Mouse (Mus musculus): ENCODE measurements around the gene Ccdc12. TPM values are rescaled to one million over a fixed set of nuclear protein-coding genes. Genes with fewer than 3 reads are reported as not detected.

The Ccdc12 gene
- polyA plus RNA-seq, 1 experiment from 2014 or later = 97.6 TPM

DNA sequence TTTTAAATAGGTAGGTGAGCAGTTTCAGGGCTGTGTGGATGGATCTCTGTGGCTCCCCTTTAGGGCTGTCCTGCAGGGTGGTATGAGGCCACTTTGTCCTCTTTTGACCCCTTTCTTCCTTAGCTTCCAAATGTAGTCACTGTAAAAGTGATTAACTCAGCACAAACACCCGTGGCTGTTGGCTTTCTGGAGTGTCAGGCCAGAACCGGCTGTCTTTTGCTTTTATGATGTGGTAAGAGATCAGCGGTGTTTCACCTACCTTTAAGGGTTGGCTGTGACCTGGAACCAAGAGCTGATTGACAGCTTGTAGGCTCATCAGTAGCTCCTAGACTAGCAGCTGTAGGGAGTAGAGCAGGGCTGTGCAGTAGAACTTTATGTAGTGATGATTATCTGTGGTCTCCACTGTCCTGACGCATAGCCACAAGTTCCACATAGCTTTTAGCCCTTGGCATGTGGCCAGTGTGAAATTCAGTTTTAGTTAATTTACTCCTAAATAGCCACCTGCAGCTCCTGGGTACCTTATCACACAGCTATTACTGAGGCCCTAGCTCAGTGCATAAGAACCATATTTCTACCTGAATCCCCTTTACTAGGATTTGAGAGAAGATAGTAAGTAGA lies 11.0 kb downstream of the Ccdc12 start:
- H3K27ac ChIP-seq = no peak overlapping the region
- H3K4me3 ChIP-seq (replicated peaks; ENCODE audit: low read length) = no peak overlapping the region
- peaks cover 10% of the 10 kb centered on the region for H3K4me1 ChIP-seq (replicated peaks; ENCODE audit: control insufficient read depth, insufficient read depth, low read length)
- 88% methylated on average over 4 of the region's 4 CpGs for WGBS
- no peak overlapping the region for H3K4me2 ChIP-seq (replicated peaks)
- DNase-seq (ENCODE audit: low spot score) (no peak), ATAC-seq (ENCODE audit: low FRiP score) (no peak)
- no peaks in the 10 kb centered on the region for H3K27me3 ChIP-seq (ENCODE audit: control insufficient read depth, insufficient read depth, low read length)
- no peaks in the 10 kb centered on the region for H3K36me3 ChIP-seq (replicated peaks; ENCODE audit: control insufficient read depth, insufficient read depth)
- no peaks in the 10 kb centered on the region for H3K9me3 ChIP-seq (ENCODE audit: control insufficient read depth, low read length)
- H3K9ac ChIP-seq = no peak overlapping the region

DNA sequence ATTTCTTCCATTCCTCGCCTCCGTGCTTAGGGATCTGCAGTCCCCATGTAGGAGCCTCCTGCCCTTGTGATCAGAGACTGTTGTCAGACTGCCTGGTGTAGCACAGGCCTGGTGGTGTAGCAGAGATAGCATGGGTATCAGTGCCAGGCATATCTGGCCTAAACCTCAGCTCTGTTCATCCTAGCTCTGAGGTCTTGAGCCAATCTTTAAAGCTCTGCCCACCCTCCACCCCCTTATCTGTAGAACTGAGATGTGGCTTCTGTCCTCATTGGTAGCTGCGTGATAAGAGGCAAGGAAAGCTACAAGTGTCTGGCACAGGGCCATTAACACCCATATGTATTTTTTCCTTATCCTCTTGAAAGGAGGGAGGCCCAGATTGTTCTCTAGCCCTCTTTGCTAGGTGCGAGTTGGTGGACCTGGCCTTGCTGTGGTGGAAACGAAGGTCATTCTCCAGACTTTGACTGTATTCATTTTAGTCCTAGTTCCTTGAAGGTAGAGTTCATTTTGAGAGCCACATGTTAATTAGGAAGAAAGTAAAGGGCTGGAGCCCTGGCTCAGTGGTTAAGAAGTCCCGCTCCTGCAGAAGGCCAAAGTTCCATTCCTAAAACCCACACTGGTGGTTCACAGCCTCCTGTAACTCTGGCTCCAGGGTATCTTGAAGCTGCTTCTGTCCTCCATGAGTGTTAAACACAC lies 12.4 kb downstream of the Ccdc12 start:
- WGBS = 93% methylated on average over 6 of the region's 6 CpGs
- ATAC-seq (ENCODE audit: low FRiP score) = no peak

GRCm38 (mm10) chr9:110669785-110670184 lies 13.5 kb downstream of the Ccdc12 start:
- no peaks in the 10 kb centered on the region for H3K36me3 ChIP-seq (replicated peaks; ENCODE audit: control insufficient read depth, insufficient read depth)
- H3K9ac ChIP-seq = no peak overlapping the region
- 92% methylated on average over 5 of the region's 5 CpGs for WGBS
- no peaks in the 10 kb centered on the region for H3K27me3 ChIP-seq (ENCODE audit: control insufficient read depth, insufficient read depth, low read length)
- H3K4me3 ChIP-seq (replicated peaks; ENCODE audit: low read length) = no peak overlapping the region
- H3K9me3 ChIP-seq (ENCODE audit: control insufficient read depth, low read length) = no peaks in the 10 kb centered on the region
- DNase-seq (ENCODE audit: low spot score) = no peak
- no peak overlapping the region for H3K27ac ChIP-seq
- H3K4me2 ChIP-seq (replicated peaks) = no peak overlapping the region
- ATAC-seq (ENCODE audit: low FRiP score) = no peak
- peaks cover 10% of the 10 kb centered on the region for H3K4me1 ChIP-seq (replicated peaks; ENCODE audit: control insufficient read depth, insufficient read depth, low read length)

More for the DNA sequence above, 12.4 kb downstream of the Ccdc12 start:
- no peak for DNase-seq (ENCODE audit: low spot score)
- H3K27ac ChIP-seq = no peak overlapping the region
- no peak overlapping the region for H3K4me2 ChIP-seq (replicated peaks)
- H3K9ac ChIP-seq = no peak overlapping the region
- no peaks in the 10 kb centered on the region for H3K9me3 ChIP-seq (ENCODE audit: control insufficient read depth, low read length)
- no peaks in the 10 kb centered on the region for H3K27me3 ChIP-seq (ENCODE audit: control insufficient read depth, insufficient read depth, low read length)
- H3K36me3 ChIP-seq (replicated peaks; ENCODE audit: control insufficient read depth, insufficient read depth) = no peaks in the 10 kb centered on the region
- peaks cover 10% of the 10 kb centered on the region for H3K4me1 ChIP-seq (replicated peaks; ENCODE audit: control insufficient read depth, insufficient read depth, low read length)
- no peak overlapping the region for H3K4me3 ChIP-seq (replicated peaks; ENCODE audit: low read length)

GRCm38 (mm10) chr9:110672462-110673106 lies 16.3 kb downstream of the Ccdc12 start:
- 59% methylated on average over 7 of the region's 7 CpGs for WGBS
- H3K36me3 ChIP-seq (replicated peaks; ENCODE audit: control insufficient read depth, insufficient read depth) = no peaks in the 10 kb centered on the region
- H3K27ac ChIP-seq = no peak overlapping the region
- ATAC-seq (ENCODE audit: low FRiP score) (peak; percentile 24; the same call in 1 of the 2 replicates), DNase-seq (ENCODE audit: low spot score) (no peak)
- H3K9ac ChIP-seq = no peak overlapping the region
- H3K4me2 ChIP-seq (replicated peaks) = no peak overlapping the region
- no peaks in the 10 kb centered on the region for H3K4me1 ChIP-seq (replicated peaks; ENCODE audit: control insufficient read depth, insufficient read depth, low read length)
- H3K9me3 ChIP-seq (ENCODE audit: control insufficient read depth, low read length) = no peaks in the 10 kb centered on the region
- no peak overlapping the region for H3K4me3 ChIP-seq (replicated peaks; ENCODE audit: low read length)
- no peaks in the 10 kb centered on the region for H3K27me3 ChIP-seq (ENCODE audit: control insufficient read depth, insufficient read depth, low read length)

GRCm38 (mm10) chr9:110673107-110673752 lies 16.9 kb downstream of the Ccdc12 start:
- no peak overlapping the region for H3K9ac ChIP-seq
- WGBS = 54% methylated on average over 10 of the region's 10 CpGs
- H3K4me1 ChIP-seq (replicated peaks; ENCODE audit: control insufficient read depth, insufficient read depth, low read length) = no peaks in the 10 kb centered on the region
- DNase-seq (ENCODE audit: low spot score) (no peak), ATAC-seq (ENCODE audit: low FRiP score) (no peak)
- H3K27ac ChIP-seq = peak overlapping the region; percentile 11; the same call in 1 of the 2 replicates
- no peaks in the 10 kb centered on the region for H3K9me3 ChIP-seq (ENCODE audit: control insufficient read depth, low read length)
- H3K27me3 ChIP-seq (ENCODE audit: control insufficient read depth, insufficient read depth, low read length) = no peaks in the 10 kb centered on the region
- H3K4me3 ChIP-seq (replicated peaks; ENCODE audit: low read length) = no peak overlapping the region
- no peak overlapping the region for H3K4me2 ChIP-seq (replicated peaks)
- H3K36me3 ChIP-seq (replicated peaks; ENCODE audit: control insufficient read depth, insufficient read depth) = no peaks in the 10 kb centered on the region

DNA sequence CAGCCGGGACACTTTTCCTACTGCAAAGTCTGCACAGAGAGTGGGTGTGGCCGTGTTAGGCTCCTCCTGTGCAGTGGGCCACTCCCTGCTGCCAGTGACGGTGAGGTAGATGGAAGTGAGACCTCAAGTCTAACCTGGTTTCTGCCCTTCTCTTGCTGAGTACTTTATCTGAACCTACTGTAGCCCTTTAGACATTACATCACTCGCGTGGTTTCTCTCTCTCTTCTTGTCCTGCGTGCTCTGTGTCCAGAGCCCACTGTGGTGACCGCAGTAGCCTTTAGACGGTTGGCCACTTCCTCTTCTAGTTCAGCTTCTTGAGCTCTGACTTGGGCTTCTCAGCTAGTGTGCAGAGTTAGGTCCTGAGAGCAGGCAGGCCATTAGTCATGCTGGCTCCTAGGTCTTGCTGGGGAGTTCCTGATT lies 20.2 kb downstream of the Ccdc12 start:
- Histone ChIP-seq H3K27ac (no peak overlapping the region), H3K36me3 (replicated peaks; ENCODE audit: control insufficient read depth, insufficient read depth) (no peaks in the 10 kb centered on the region), H3K4me3 (replicated peaks; ENCODE audit: low read length) (no peak overlapping the region), H3K9me3 (ENCODE audit: control insufficient read depth, low read length) (no peaks in the 10 kb centered on the region), H3K9ac (no peak overlapping the region), H3K4me1 (replicated peaks; ENCODE audit: control insufficient read depth, insufficient read depth, low read length) (no peaks in the 10 kb centered on the region), H3K4me2 (replicated peaks) (no peak overlapping the region), H3K27me3 (ENCODE audit: control insufficient read depth, insufficient read depth, low read length) (no peaks in the 10 kb centered on the region)
- DNase-seq (ENCODE audit: low spot score) = no peak
- 87% methylated on average over 8 of the region's 8 CpGs for WGBS
- no peak for ATAC-seq (ENCODE audit: low FRiP score)

DNA sequence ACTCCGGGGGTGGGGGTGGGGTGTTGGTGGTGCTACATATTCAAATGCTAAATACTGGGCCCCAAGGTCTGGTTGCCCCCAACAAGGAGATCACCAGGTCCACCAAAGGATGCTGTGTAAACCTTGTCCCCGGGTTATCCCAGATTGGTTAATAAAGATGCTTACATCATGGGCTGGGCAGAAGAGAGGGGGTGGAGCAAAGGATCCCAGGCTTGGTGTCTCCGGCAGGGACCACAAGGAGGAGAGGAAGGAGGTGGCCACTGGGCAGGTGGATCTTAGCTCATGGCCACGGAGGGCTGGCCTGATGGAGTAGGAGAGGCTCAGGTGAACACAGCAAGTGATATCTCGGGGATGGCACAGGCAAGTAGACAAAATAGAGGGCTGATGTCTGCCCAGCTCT lies 22.6 kb downstream of the Ccdc12 start:
- no peaks in the 10 kb centered on the region for H3K9me3 ChIP-seq (ENCODE audit: control insufficient read depth, low read length)
- no peak overlapping the region for H3K4me2 ChIP-seq (replicated peaks)
- no peak overlapping the region for H3K9ac ChIP-seq
- H3K27me3 ChIP-seq (ENCODE audit: control insufficient read depth, insufficient read depth, low read length) = no peaks in the 10 kb centered on the region
- ATAC-seq (ENCODE audit: low FRiP score) (no peak), DNase-seq (ENCODE audit: low spot score) (no peak)
- H3K4me1 ChIP-seq (replicated peaks; ENCODE audit: control insufficient read depth, insufficient read depth, low read length) = peaks cover 17% of the 10 kb centered on the region
- no peaks in the 10 kb centered on the region for H3K36me3 ChIP-seq (replicated peaks; ENCODE audit: control insufficient read depth, insufficient read depth)
- no peak overlapping the region for H3K4me3 ChIP-seq (replicated peaks; ENCODE audit: low read length)
- no peak overlapping the region for H3K27ac ChIP-seq
- WGBS = 65% methylated on average over 5 of the region's 5 CpGs

- Histone ChIP-seq H3K36me3 (replicated peaks; ENCODE audit: control insufficient read depth, insufficient read depth) (no peaks in the 10 kb centered on the region), H3K4me1 (replicated peaks; ENCODE audit: control insufficient read depth, insufficient read depth, low read length) (peaks cover 36% of the 10 kb centered on the region), H3K27ac (peak overlapping the region; percentile 32; the same call in 1 of the 2 replicates), H3K9ac (no peak overlapping the region), H3K9me3 (ENCODE audit: control insufficient read depth, low read length) (no peaks in the 10 kb centered on the region), H3K27me3 (ENCODE audit: control insufficient read depth, insufficient read depth, low read length) (no peaks in the 10 kb centered on the region), H3K4me3 (replicated peaks; ENCODE audit: low read length) (no peak overlapping the region), H3K4me2 (replicated peaks) (no peak overlapping the region)
- no peak for DNase-seq (ENCODE audit: low spot score)
- no peak for ATAC-seq (ENCODE audit: low FRiP score)
- 86% methylated on average over 7 of the region's 7 CpGs for WGBS
These were observed 24.6 kb downstream of the Ccdc12 start for GRCm38 (mm10) chr9:110680736-110681507.

Measured in hindbrain, embryonic 14.5 days (tissue).